Mouse (Mus musculus): Measurements from ENCODE around the gene Cxcl14.

The Cxcl14 gene

GRCm38 (mm10) chr13:56295943-56296658, at the start of gene Cxcl14:
Gene Cxcl14, minus strand, starts transcription at chr13:56296551.
- in situ Hi-C loops (cut with MboI; ENCODE audit: unreplicated experiment in 2 of 2): loop anchor here in 1 of 2 experiments (25.0 kb wide), 1 partner anchor 966 kb away; no protein-coding TSS in a partner anchor

- in situ Hi-C loops (cut with MboI; ENCODE audit: unreplicated experiment in 2 of 2): no loop called here
These were observed 48.0 kb upstream of the Cxcl14 start for GRCm38 (mm10) chr13:56344355-56344754.

- in situ Hi-C loops (cut with MboI; ENCODE audit: unreplicated experiment in 2 of 2): no loop called here
These were observed 46.1 kb upstream of the Cxcl14 start for GRCm38 (mm10) chr13:56342491-56342890.

- in situ Hi-C loops (cut with MboI; ENCODE audit: unreplicated experiment in 2 of 2): no loop called here
These were observed 44.2 kb upstream of the Cxcl14 start for GRCm38 (mm10) chr13:56340513-56340912.

DNA sequence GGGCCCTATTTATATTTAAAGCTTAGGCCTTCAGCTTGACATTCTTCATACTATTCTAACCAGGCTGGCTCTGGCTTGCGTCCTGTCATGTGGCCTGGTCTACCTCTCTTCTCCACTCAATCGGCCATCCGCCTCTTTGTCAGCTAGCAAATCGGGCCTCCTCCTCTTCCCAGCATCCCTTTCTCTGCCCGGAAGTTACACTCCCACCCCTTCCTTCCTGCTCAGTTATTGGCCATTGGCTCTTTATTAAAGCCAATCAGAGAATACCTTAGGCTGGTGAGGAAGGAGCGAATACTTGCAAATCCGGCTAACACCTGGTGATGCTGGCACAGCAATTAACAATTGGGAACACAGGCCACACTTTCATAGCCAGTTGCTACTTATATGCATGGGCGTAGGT, 43.5 kb upstream of the Cxcl14 start:
- in situ Hi-C loops (cut with MboI; ENCODE audit: unreplicated experiment in 2 of 2): no loop called here

- in situ Hi-C loops (cut with MboI; ENCODE audit: unreplicated experiment in 2 of 2): no loop called here
These were observed 40.6 kb upstream of the Cxcl14 start for GRCm38 (mm10) chr13:56336982-56337381.

GRCm38 (mm10) chr13:56334802-56335690, 38.7 kb upstream of the Cxcl14 start:
- in situ Hi-C loops (cut with MboI; ENCODE audit: unreplicated experiment in 2 of 2): no loop called here

GRCm38 (mm10) chr13:56334236-56334635, 37.9 kb upstream of the Cxcl14 start:
- in situ Hi-C loops (cut with MboI; ENCODE audit: unreplicated experiment in 2 of 2): no loop called here

DNA sequence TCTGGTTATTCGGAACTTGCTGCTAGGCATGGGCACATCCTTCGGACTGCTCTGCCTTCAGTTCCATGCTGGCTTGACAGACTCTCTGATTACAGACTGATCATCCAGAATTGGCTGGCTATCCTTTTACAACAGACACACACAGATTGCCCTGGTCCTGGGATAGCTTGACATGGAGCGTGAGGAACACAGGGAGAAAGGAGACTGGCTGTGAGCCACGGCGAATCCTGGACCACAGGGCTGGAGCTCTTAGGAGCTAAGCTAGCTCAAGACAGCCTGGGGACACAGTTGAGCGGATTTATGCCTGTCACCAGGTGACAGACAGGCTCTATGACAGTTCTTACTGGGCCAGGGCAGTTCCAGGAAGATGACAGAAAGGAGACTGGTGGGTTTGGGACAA, 36.0 kb upstream of the Cxcl14 start:
- in situ Hi-C loops (cut with MboI; ENCODE audit: unreplicated experiment in 2 of 2): no loop called here

GRCm38 (mm10) chr13:56330603-56331455, 34.5 kb upstream of the Cxcl14 start:
- in situ Hi-C loops (cut with MboI; ENCODE audit: unreplicated experiment in 2 of 2): no loop called here

DNA sequence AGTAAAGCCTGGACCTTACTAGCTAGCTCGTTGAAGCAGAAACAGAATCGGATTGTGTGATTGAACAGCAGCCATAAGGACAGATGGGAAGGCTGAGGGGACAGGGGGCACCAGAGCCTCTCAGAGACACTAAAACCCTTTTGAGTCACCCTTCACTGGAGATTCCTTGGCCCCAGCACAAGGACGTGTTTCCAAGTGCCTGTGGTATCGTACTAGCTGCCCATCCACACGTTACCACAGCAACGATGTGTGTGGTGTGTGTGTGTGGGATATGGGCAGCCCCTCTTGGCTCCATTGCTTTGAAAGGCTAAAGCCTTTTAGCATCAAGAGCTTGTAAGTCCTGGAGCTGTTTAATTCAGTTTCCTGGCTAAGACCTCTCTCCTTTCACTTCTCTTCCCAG, 33.4 kb upstream of the Cxcl14 start:
- in situ Hi-C loops (cut with MboI; ENCODE audit: unreplicated experiment in 2 of 2): no loop called here

DNA sequence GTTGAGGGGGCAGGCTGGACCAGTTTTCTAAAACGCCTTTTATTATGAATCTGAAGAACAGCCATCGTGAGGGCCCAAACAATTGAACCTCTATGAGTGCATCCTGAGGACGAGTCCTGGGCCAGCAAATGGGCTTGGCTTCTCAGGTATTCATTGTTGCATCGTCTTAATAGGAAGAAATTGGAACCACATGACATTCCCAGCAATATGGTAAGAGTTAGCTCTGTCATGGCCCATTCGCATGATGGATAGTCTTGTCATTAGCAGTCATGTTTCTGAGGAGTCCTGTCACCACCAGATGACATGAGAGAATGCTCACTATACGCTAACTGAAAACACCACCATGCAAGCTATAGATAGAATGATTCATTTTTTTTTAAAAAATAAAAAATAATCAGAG, 32.8 kb upstream of the Cxcl14 start:
- in situ Hi-C loops (cut with MboI; ENCODE audit: unreplicated experiment in 2 of 2): no loop called here

DNA sequence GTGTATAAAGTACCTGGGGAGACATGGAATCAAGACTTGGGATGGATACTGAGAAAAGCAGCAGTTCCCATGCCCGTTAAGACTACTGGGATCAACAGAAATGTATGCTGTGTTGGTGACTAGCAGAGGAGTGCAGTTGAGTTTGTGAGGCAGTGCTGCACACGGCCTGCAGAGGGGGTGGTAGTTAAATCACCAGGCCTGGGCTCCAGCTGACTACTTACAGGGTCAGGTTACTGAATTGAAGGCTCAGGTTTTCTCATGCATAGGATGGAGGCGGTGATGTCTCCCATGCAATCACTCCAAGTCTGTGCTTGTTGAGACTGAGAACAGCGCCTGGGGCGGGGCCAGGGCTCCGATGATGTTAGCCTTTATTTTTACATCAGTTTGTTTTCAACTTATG, 31.4 kb upstream of the Cxcl14 start:
- in situ Hi-C loops (cut with MboI; ENCODE audit: unreplicated experiment in 2 of 2): no loop called here

DNA sequence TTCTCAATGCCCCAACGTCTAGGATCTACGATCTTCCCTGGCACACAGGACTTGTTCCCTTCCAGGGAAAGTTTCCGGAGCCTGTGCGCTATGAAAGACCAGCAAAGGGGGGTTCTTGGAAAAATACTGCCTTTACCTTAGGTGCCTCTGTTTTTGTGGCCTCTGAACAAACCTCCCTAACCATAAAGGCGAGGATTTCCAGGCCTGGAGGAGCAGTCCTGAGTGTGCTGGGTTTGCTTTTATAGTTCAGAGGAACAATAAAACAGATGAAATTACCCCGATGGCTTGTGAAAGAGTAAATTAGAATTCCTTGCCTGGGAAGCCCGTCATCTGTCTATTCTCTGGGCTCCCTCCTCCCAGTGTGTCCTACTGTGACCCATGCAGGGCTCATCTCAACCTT, 25.3 kb upstream of the Cxcl14 start:
- in situ Hi-C loops (cut with MboI; ENCODE audit: unreplicated experiment in 2 of 2): no loop called here

GRCm38 (mm10) chr13:56316930-56317329, 20.6 kb upstream of the Cxcl14 start:
- in situ Hi-C loops (cut with MboI; ENCODE audit: unreplicated experiment in 2 of 2): no loop called here

DNA sequence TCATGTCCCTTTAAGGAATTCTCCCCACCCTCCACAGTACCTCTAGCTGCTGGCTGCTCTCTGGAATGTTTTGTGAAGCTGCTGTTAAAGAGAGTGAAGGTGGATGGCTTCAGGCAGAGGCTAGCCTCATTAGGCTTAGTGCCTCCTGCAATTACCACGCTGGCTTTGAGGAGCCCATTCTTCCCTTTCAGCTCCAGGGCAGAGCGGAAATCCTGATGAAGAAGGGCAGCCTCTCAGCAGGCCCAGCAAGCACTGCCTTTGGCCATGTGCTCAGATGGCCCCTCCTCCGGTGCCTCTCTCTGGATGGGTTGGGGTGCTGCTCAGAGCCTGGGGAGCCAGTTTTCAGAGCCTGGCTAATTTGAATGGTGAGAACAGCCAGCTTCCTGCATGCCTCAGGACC, 18.9 kb upstream of the Cxcl14 start:
- in situ Hi-C loops (cut with MboI; ENCODE audit: unreplicated experiment in 2 of 2): no loop called here

DNA sequence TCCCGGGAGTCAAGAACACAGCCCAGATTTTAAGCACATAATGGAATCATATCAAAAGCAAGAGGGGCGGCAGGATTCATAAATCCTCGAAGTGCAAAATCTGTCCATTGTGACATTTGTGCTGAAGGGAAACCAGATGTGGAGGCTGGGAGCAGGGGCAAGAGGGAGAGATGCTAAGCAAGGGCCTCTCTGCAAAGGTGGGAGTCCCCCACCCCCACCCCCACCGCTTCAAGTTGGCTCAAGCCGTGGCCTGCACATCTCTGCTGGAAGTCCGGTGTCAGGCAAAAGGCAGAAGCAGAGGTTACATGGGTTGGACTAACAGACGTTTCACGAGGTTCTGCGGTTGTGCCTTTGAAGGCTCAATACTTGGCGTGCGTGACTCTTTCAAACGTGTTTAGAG, 8.7 kb upstream of the Cxcl14 start:
- in situ Hi-C loops (cut with MboI; ENCODE audit: unreplicated experiment in 2 of 2): no loop called here

GRCm38 (mm10) chr13:56304453-56304852, 8.1 kb upstream of the Cxcl14 start:
- in situ Hi-C loops (cut with MboI; ENCODE audit: unreplicated experiment in 2 of 2): no loop called here

GRCm38 (mm10) chr13:56299336-56299735, 3.0 kb upstream of the Cxcl14 start:
- in situ Hi-C loops (cut with MboI; ENCODE audit: unreplicated experiment in 2 of 2): loop anchor here in 1 of 2 experiments (25.0 kb wide), 1 partner anchor 963 kb away; no protein-coding TSS in a partner anchor

DNA sequence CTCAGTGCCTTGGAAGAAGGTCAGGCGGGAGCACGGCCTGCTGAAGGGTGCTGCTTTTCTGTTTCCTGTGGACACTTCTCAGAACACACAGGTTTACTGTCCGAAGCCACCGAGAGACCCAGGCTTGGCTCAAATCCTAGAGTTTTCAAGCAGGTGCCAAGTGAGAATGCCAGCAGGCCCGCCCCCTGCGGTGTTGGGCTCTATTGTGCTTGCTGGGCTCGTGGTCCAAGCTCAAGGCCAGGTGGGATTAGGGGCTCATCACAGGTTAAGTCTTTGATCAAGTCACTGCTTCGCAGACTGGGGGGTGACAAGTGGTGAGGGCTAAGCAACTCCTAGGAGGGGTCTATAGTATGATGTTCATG, 289 bp upstream of the Cxcl14 start:
- in situ Hi-C loops (cut with MboI; ENCODE audit: unreplicated experiment in 2 of 2): loop anchor here in 1 of 2 experiments (25.0 kb wide), 1 partner anchor 966 kb away; no protein-coding TSS in a partner anchor

DNA sequence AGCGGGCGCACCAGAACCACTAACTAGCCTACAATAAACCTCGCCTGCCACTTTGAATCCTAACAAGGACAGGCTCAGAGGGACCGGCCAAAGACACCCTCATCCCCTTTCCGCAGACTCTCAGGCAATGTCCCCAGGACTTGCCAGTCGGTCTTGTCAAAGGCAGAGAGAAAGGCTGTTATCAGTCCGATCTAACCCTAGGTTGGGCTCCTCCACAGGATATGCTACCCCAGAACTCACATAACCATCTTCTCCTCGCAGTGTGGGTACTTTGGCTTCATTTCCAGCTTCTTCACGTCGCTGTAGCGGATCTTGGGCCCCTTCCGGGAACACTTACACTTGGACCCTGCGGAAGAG, 787 bp downstream of the Cxcl14 start:
- in situ Hi-C loops (cut with MboI; ENCODE audit: unreplicated experiment in 2 of 2): loop anchor here in 1 of 2 experiments (25.0 kb wide), 1 partner anchor 967 kb away; no protein-coding TSS in a partner anchor
